Mouse (Mus musculus) layer of hippocampus, postnatal 25 days (tissue): ENCODE measurements around the gene Ccdc9b. TPM values are rescaled to one million over a fixed set of nuclear protein-coding genes. Genes with fewer than 3 reads are reported as not detected.

Experiments used
- DNase-seq, 2 experiments: peaks; one replicate each; pipeline ENCODE4 v3.0.0; 2022; ENCODE audit warnings: mixed read lengths in 2 of 2, low spot score in 1 of 2; ENCODE audit errors: extremely low spot score in 1 of 2
- total RNA-seq, 2 experiments: library from RNA; stranded (reverse); gene quantifications; 2 replicates each; pipeline ENCODE4 v1.2.3; 2021

The Ccdc9b gene
- total RNA-seq, 2 experiments from 2014 or later: 4.9 to 6.7 TPM

- no peak for DNase-seq
Measured at GRCm38 (mm10) chr2:118751896-118752791, 10.3 kb downstream of the Ccdc9b start.

- no peak for DNase-seq
Measured at GRCm38 (mm10) chr2:118750476-118750875, 12.0 kb downstream of the Ccdc9b start.

- no peak for DNase-seq
Measured at GRCm38 (mm10) chr2:118749341-118749884, 13.0 kb downstream of the Ccdc9b start.

- peak in 1 of 2 experiments; percentile 35 for DNase-seq
Measured at GRCm38 (mm10) chr2:118747301-118747960, 15.0 kb downstream of the Ccdc9b start.

- peak in 1 of 2 experiments; percentile 38 for DNase-seq
Measured at GRCm38 (mm10) chr2:118745915-118746901, 16.3 kb downstream of the Ccdc9b start.

- peak; percentile 78 to 84 for DNase-seq
Measured at GRCm38 (mm10) chr2:118745232-118745884, 17.1 kb downstream of the Ccdc9b start, which contains the start of gene Inafm2. Gene Inafm2, plus strand, starts transcription at chr2:118745758.

- no peak for DNase-seq
Measured at GRCm38 (mm10) chr2:118744621-118745020, 17.8 kb downstream of the Ccdc9b start.

GRCm38 (mm10) chr2:118743261-118743943 is 19.1 kb downstream of the Ccdc9b start:
- no peak for DNase-seq

- DNase-seq: no peak
Measured at GRCm38 (mm10) chr2:118741183-118741582, 21.3 kb downstream of the Ccdc9b start.

GRCm38 (mm10) chr2:118740341-118740740 is 22.1 kb downstream of the Ccdc9b start:
- no peak for DNase-seq

- DNase-seq: peak in 1 of 2 experiments; percentile 35
Measured at GRCm38 (mm10) chr2:118733341-118733740, 29.1 kb downstream of the Ccdc9b start.

GRCm38 (mm10) chr2:118731981-118732380 is 30.5 kb downstream of the Ccdc9b start:
- DNase-seq: no peak

- peak; percentile 67 to 83 for DNase-seq
Measured at GRCm38 (mm10) chr2:118730622-118730915, 31.9 kb downstream of the Ccdc9b start.

- no peak for DNase-seq
Measured at GRCm38 (mm10) chr2:118729816-118730621, 32.4 kb downstream of the Ccdc9b start.

GRCm38 (mm10) chr2:118729194-118729593 is 33.3 kb downstream of the Ccdc9b start:
- DNase-seq: no peak

GRCm38 (mm10) chr2:118728337-118728736 is 34.1 kb downstream of the Ccdc9b start, which contains the start of gene Plcb2:
Gene Plcb2, minus strand, starts transcription at chr2:118728438.
- no peak for DNase-seq

- DNase-seq: no peak
Measured at GRCm38 (mm10) chr2:118727911-118728310, 34.5 kb downstream of the Ccdc9b start.

GRCm38 (mm10) chr2:118726873-118727272 is 35.6 kb downstream of the Ccdc9b start:
- DNase-seq: no peak
